Mouse (Mus musculus): ENCODE results near the gene Hist1h3d. TPM values are rescaled to one million over a fixed set of nuclear protein-coding genes. Genes with fewer than 3 reads are reported as not detected.
A peak's percentile ranks its signal among the peaks of the same experiment; 100 is the strongest.
"Not testable (repeated sequence)": the region's sequence is repeated elsewhere in the genome, so short reads cannot be mapped to it uniquely, and the experiment has no call there.

The Hist1h3d gene
- polyA plus RNA-seq, 1 experiment from 2014 or later: 1.4 TPM

GRCm38 (mm10) chr13:23533560-23534367 lies 41.8 kb upstream of the Hist1h3d start, which contains the start of gene Hist1h2af:
Hist1h2af (plus strand) TSS chr13:23533906.
- WGBS: under 1% methylated on average over 24 of the region's 53 CpGs
- H3K9me3 ChIP-seq (replicated peaks; ENCODE audit: control insufficient read depth, low read length): not testable (repeated sequence)
- ATAC-seq (replicated peaks; ENCODE audit: extremely low read depth, insufficient read depth, low FRiP score): 0 out of 2 replicates have a peak, but pooled peaks have one; percentile 21

GRCm38 (mm10) chr13:23534368-23535131 lies 41.0 kb upstream of the Hist1h3d start:
- Histone ChIP-seq H3K9ac (ENCODE audit: low read length) (peak overlapping the region; percentile 72), H3K27me3 (ENCODE audit: control insufficient read depth, insufficient read depth, low read length) (no peaks in the 10 kb centered on the region), H3K36me3 (ENCODE audit: control insufficient read depth, insufficient read depth) (no peaks in the 10 kb centered on the region), H3K4me2 (ENCODE audit: low read depth, low read length) (peak overlapping the region; percentile 75), H3K27ac (ENCODE audit: low read length) (peak overlapping the region; percentile 92), H3K4me3 (ENCODE audit: low read length) (peak overlapping the region; percentile 61), H3K9me3 (replicated peaks; ENCODE audit: control insufficient read depth, low read length) (no peaks in the 10 kb centered on the region), H3K4me1 (ENCODE audit: control insufficient read depth, insufficient read depth, low read length) (peaks cover 32% of the 10 kb centered on the region)
- 0 out of 2 replicates have a peak, but pooled peaks have one; percentile 0 for ATAC-seq (replicated peaks; ENCODE audit: extremely low read depth, insufficient read depth, low FRiP score)
- WGBS: under 1% methylated on average over 15 of the region's 15 CpGs

More at GRCm38 (mm10) chr13:23533560-23534367, 41.8 kb upstream of the Hist1h3d start, which contains the start of gene Hist1h2af:
- Histone ChIP-seq H3K4me2 (ENCODE audit: low read depth, low read length) (peak within 1 kb of the TSS; percentile 75), H3K27ac (ENCODE audit: low read length) (peak within 1 kb of the TSS; percentile 99), H3K4me1 (ENCODE audit: control insufficient read depth, insufficient read depth, low read length) (peaks cover 34% of the 10 kb centered on the region), H3K4me3 (ENCODE audit: low read length) (peak within 1 kb of the TSS; percentile 77), H3K9ac (ENCODE audit: low read length) (peak within 1 kb of the TSS; percentile 90)
- H3K27me3 ChIP-seq (ENCODE audit: control insufficient read depth, insufficient read depth, low read length); H3K36me3 ChIP-seq (ENCODE audit: control insufficient read depth, insufficient read depth): not testable (repeated sequence)

- peak within 1 kb of the TSS; percentile 92 for H3K27ac ChIP-seq (ENCODE audit: low read length)
- H3K9me3 ChIP-seq (replicated peaks; ENCODE audit: control insufficient read depth, low read length); H3K27me3 ChIP-seq (ENCODE audit: control insufficient read depth, insufficient read depth, low read length); H3K36me3 ChIP-seq (ENCODE audit: control insufficient read depth, insufficient read depth): not testable (repeated sequence)
- H3K4me3 ChIP-seq (ENCODE audit: low read length): peak within 1 kb of the TSS; percentile 61
- peak within 1 kb of the TSS; percentile 75 for H3K4me2 ChIP-seq (ENCODE audit: low read depth, low read length)
- H3K9ac ChIP-seq (ENCODE audit: low read length): peak within 1 kb of the TSS; percentile 72
- ATAC-seq (replicated peaks; ENCODE audit: extremely low read depth, insufficient read depth, low FRiP score): peak; percentile 83
- WGBS: under 1% methylated on average over 53 of the region's 62 CpGs
- peaks cover 32% of the 10 kb centered on the region for H3K4me1 ChIP-seq (ENCODE audit: control insufficient read depth, insufficient read depth, low read length)
Observed at GRCm38 (mm10) chr13:23535137-23536075, 40.2 kb upstream of the Hist1h3d start, which contains the start of gene Hist1h3g. Hist1h3g (plus strand) TSS chr13:23535422.

GRCm38 (mm10) chr13:23536076-23536822 lies 39.3 kb upstream of the Hist1h3d start:
- peak overlapping the region; percentile 42; the same call in 1 of the 2 replicates for H3K27ac ChIP-seq (ENCODE audit: low read length)
- H3K36me3 ChIP-seq (ENCODE audit: control insufficient read depth, insufficient read depth): no peaks in the 10 kb centered on the region
- ATAC-seq (replicated peaks; ENCODE audit: extremely low read depth, insufficient read depth, low FRiP score): no peak
- H3K9ac ChIP-seq (ENCODE audit: low read length): peak overlapping the region; percentile 61
- H3K9me3 ChIP-seq (replicated peaks; ENCODE audit: control insufficient read depth, low read length): no peaks in the 10 kb centered on the region
- peaks cover 32% of the 10 kb centered on the region for H3K4me1 ChIP-seq (ENCODE audit: control insufficient read depth, insufficient read depth, low read length)
- peak overlapping the region; percentile 48 for H3K4me3 ChIP-seq (ENCODE audit: low read length)
- 22% methylated on average over 7 of the region's 7 CpGs for WGBS
- peak overlapping the region; percentile 75 for H3K4me2 ChIP-seq (ENCODE audit: low read depth, low read length)
- H3K27me3 ChIP-seq (ENCODE audit: control insufficient read depth, insufficient read depth, low read length): no peaks in the 10 kb centered on the region

- peak overlapping the region; percentile 75; the same call in 1 of the 2 replicates for H3K4me2 ChIP-seq (ENCODE audit: low read depth, low read length)
- peaks cover 28% of the 10 kb centered on the region for H3K4me1 ChIP-seq (ENCODE audit: control insufficient read depth, insufficient read depth, low read length)
- no peak overlapping the region for H3K27ac ChIP-seq (ENCODE audit: low read length)
- no peaks in the 10 kb centered on the region for H3K9me3 ChIP-seq (replicated peaks; ENCODE audit: control insufficient read depth, low read length)
- H3K4me3 ChIP-seq (ENCODE audit: low read length): no peak overlapping the region
- H3K36me3 ChIP-seq (ENCODE audit: control insufficient read depth, insufficient read depth): no peaks in the 10 kb centered on the region
- H3K9ac ChIP-seq (ENCODE audit: low read length): no peak overlapping the region
- 74% methylated on average over 3 of the region's 3 CpGs for WGBS
- no peak for ATAC-seq (replicated peaks; ENCODE audit: extremely low read depth, insufficient read depth, low FRiP score)
- H3K27me3 ChIP-seq (ENCODE audit: control insufficient read depth, insufficient read depth, low read length): no peaks in the 10 kb centered on the region
Observed at GRCm38 (mm10) chr13:23537006-23537710, 38.4 kb upstream of the Hist1h3d start.

GRCm38 (mm10) chr13:23538249-23538648 lies 37.3 kb upstream of the Hist1h3d start:
- 79% methylated on average over 5 of the region's 5 CpGs for WGBS
- H3K4me3 ChIP-seq (ENCODE audit: low read length): no peak overlapping the region
- H3K27ac ChIP-seq (ENCODE audit: low read length): no peak overlapping the region
- no peak overlapping the region for H3K4me2 ChIP-seq (ENCODE audit: low read depth, low read length)
- no peak overlapping the region for H3K9ac ChIP-seq (ENCODE audit: low read length)
- no peak for ATAC-seq (replicated peaks; ENCODE audit: extremely low read depth, insufficient read depth, low FRiP score)
- no peaks in the 10 kb centered on the region for H3K9me3 ChIP-seq (replicated peaks; ENCODE audit: control insufficient read depth, low read length)
- no peaks in the 10 kb centered on the region for H3K36me3 ChIP-seq (ENCODE audit: control insufficient read depth, insufficient read depth)
- peaks cover 23% of the 10 kb centered on the region for H3K4me1 ChIP-seq (ENCODE audit: control insufficient read depth, insufficient read depth, low read length)
- no peaks in the 10 kb centered on the region for H3K27me3 ChIP-seq (ENCODE audit: control insufficient read depth, insufficient read depth, low read length)

GRCm38 (mm10) chr13:23539821-23540220 lies 35.7 kb upstream of the Hist1h3d start:
- peaks cover 15% of the 10 kb centered on the region for H3K4me1 ChIP-seq (ENCODE audit: control insufficient read depth, insufficient read depth, low read length)
- not testable (repeated sequence) for H3K4me2 ChIP-seq (ENCODE audit: low read depth, low read length); H3K4me3 ChIP-seq (ENCODE audit: low read length); H3K9ac ChIP-seq (ENCODE audit: low read length); H3K27me3 ChIP-seq (ENCODE audit: control insufficient read depth, insufficient read depth, low read length); H3K27ac ChIP-seq (ENCODE audit: low read length); H3K9me3 ChIP-seq (replicated peaks; ENCODE audit: control insufficient read depth, low read length); ATAC-seq (replicated peaks; ENCODE audit: extremely low read depth, insufficient read depth, low FRiP score); H3K36me3 ChIP-seq (ENCODE audit: control insufficient read depth, insufficient read depth)
- 56% methylated on average over 1 of the region's 1 CpGs for WGBS

All from heart, embryonic 16.5 days (tissue).